Mouse (Mus musculus): Measurements from ENCODE around the gene Mtrf1.
"Not testable (repeated sequence)": the region's sequence is repeated elsewhere in the genome, so short reads cannot be mapped to it uniquely, and the experiment has no call there.

The Mtrf1 gene

DNA sequence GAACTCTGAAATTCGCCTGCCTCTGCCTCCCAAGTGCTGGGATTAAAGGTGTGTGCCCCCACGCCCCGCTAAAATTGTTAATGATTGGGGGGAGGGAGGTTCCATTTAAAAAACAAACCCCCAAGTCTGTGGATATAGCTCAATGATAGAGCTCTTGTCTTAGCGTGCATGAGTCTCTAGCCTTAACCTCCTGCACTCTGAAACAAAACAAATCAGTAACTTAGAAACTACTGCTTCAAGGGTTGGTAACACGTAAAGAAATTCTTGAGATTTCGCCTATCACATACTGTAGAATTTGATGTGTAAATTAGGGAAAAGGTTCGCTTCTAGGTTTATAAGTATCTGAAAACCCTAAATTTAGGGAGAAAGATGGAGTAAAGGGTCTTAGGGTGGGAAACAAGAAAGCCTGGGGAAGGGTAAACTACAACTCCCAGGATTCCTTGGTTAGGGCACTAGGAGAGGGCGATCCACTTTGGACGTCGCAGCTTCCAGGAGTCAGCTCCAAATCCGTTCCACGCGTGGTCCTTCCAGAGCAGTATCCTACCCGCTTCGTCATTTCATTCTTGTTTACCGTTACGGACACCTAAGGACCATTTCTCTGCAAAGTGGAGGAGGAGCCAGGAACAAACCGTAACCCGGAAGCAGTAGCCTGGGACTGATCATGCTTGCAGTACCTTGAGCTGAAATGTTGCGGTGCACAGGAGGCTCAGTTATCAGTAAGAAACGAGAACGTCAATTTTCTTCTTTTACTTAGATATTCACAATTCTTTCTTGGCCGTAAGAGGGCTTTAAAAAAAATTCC, at the start of gene Mtrf1:
Mtrf1 (plus strand) TSS at position 452 of the 802 bp plus-strand sequence.
- DNase-seq (ENCODE audit: low read depth, low spot score), result peak; percentile 63

DNA sequence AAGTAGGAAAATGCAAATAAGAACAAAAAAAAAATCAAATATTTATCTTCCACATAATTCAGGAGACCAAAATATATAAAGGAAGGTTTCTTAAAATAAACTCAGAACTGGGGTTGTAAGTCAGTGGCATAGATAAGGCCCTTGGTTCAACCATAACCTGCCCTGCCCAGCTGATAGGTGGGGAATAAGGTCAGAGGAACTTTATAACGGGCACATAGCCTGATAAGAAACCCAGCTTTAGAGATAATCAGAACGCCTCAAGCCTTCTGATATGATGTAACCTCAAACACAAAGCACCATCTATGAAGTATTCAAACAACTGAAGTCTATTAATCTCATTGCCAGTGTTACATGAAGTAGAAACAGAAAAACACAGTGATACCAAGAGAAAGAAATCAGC, 39.5 kb upstream of the Mtrf1 start:
- DNase-seq (ENCODE audit: low read depth, low spot score), result no peak

DNA sequence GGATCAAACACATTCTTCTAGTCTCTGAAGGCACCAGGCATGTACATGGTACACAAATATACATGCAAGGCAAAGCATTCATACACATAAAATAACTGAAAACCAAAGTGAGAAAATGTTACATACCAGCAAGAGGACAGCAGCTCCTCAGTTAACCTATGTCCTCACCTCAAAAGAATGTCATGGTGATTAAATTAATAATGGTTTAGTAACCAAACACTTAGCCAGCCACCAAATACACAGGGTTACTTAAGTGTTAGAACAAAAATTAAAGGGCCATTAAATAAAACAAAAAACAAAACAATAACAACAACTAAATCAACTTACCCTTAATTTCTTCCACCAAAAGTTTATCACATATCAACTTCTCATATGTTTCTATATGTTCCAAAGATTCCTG, 20.5 kb upstream of the Mtrf1 start:
- DNase-seq (ENCODE audit: low read depth, low spot score), result no peak

DNA sequence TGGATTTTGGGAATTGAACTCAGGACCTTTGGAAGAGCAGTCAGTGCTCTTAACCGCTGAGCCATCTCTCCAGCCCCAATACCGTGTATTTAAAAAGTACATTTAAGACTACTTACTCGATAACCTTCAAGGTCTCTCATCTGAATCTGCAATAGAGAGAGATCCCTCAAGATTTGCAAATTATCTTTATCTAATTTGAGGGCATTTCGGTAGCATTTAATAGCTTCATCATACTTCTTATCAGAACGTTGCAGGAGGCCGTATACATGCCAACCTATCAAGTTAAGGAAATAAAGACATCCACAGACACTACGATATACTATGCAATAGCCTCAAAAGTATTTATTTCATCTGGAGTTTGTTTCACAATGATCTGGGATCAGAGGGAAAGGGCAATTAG, 14.5 kb upstream of the Mtrf1 start:
- DNase-seq (ENCODE audit: low read depth, low spot score), result no peak

DNA sequence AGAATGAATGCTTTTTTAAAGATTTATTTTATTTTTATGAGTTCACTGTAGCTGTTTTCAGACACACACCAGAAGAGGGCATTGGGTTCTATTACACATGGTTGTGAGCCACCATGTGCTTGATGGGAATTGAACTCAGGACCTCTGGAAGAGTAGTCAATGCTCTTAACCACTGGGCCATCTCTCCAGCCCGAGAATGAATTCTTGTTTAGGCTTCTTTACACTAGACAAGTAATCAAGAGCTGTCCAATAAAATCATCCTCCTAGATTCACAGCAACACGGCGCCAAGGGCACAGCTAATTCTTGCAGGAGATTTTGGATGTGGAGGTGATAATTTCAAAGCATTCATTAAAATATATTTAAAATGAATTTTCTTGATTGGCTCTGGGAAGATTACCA, 9.3 kb upstream of the Mtrf1 start:
- no peak for DNase-seq (ENCODE audit: low read depth, low spot score)

DNA sequence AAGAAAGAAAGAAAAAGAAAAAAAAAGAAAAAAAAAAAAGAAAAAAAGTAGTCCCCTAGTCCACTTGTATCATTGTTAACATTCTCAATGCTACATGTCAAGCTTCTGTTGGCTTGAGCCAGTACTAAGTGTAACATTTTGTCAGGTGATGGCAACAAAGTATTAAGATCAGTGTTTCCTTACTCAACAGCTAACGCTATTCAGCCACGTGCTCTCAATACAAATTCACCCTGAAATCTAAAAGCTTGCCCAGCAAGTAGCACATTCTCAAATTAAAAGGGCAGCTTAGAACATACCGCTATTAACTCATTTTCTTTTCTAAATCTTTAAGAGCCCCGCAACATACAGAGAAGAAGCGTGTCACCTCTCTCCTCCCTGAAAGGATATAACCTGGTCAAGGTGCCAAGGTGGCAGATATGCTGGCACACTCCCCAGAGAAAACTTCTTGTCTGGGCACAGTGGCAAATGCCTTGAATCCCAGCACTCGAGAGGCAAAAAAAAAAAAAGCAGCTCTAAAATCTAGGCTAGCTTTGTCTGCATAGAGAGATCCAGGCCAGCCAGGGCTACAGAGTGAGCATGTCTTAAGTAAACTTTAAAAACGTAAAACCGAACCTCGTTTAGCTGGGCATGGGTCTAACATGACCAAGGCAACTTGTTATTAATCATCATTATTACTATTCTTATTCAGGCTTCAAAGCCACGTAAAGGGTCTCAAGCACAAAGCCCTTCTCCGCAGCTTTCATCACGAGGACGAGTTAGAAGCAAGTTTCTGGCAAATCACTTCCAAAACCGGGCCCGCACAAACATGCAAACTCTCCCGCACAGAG, 7.9 kb upstream of the Mtrf1 start:
- DNase-seq (ENCODE audit: low read depth, low spot score), result no peak

DNA sequence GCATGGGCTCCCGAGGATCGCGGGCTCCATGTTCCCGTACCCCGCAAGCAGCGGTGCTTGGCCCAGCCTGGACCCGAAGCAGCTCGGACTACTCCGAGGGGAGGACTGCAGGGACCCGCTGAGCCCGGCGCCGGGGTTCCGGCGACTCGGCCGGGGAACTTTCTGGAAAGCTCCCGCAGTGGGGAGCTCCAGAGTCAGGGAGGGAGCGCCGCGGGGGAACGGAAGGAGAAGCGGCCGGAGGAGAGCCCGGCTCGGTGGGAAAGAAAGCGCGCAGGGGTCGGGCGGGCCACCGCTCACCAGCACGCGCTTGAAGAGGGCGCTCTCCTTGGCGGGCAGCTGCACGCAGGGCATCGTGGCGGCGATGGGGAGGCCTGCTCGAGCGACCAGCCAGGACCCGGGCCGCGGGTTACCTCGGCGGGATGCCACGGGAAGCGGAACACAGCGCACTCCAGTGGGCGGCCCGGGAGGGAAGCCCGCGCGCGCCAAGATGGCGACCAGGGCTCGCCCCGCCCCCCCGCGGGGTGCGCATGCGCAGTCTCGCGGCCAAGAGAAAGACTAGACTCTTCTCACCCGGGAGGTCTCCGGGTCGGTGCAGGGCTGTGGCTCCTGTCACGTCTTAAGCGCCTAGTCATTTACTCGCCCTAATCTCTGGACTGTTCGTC, 7.2 kb upstream of the Mtrf1 start, which contains the start of gene Naa16:
Naa16 (minus strand) TSS at position 514 of the 662 bp plus-strand sequence.
- DNase-seq (ENCODE audit: low read depth, low spot score), result peak; percentile 93

DNA sequence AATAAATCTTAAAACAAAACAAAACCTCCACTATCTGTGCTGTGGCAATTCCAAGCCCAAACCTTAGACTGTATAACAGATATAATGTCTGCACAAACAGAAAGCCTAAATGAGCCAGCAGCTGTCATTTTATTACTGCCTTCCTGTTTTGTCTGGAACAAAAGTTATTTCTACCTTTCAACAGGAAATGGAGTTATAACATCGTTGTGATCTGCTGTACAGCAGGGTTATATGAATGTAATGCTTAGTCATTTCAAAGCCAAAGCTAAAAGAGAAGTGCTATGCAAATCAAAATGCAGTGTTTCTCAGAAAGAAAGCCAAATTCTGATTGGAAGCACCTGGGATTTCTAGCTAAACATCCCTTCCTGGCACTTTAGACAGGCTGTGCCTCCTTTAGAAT, 4.3 kb upstream of the Mtrf1 start:
- no peak for DNase-seq (ENCODE audit: low read depth, low spot score)

DNA sequence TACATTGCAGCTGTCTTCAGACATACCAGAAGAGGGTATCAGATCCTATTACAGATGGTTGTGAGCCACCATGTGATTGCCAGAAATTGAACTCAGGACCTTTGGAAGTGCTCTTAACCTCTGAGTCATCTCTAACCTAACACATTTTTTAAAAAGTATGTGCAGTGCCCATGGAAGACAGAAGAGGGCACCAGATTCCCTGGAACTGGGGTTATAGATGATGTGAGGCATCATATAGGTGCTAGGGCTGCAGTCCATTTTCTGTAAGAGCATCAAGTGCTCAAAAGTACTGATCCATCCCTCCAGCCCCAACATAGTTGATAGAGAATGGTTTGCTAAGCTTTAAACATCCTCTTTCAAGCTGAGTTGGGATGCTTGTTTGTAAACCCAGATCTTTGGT, 3.0 kb upstream of the Mtrf1 start:
- DNase-seq (ENCODE audit: low read depth, low spot score), result peak; percentile 47

DNA sequence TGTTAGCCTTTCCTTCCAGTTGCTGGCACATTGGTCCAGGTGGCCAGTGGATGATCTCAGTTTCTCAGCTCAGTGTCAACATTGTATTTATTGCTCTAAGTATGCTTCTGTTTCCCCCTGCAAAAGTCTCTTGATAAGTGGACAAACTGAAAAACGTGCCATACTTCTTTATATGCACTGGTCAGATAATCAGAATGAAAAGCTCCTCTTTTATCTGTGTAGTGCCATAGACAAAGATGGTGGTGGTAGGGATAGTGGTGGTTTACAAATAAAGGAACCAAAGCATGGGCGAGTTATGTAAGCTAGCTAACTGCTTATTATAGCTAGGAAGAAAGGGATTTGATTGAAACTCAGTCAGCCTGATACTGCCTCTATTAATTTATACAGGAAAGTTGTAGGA, 10.1 kb downstream of the Mtrf1 start:
- no peak for DNase-seq (ENCODE audit: low read depth, low spot score)

DNA sequence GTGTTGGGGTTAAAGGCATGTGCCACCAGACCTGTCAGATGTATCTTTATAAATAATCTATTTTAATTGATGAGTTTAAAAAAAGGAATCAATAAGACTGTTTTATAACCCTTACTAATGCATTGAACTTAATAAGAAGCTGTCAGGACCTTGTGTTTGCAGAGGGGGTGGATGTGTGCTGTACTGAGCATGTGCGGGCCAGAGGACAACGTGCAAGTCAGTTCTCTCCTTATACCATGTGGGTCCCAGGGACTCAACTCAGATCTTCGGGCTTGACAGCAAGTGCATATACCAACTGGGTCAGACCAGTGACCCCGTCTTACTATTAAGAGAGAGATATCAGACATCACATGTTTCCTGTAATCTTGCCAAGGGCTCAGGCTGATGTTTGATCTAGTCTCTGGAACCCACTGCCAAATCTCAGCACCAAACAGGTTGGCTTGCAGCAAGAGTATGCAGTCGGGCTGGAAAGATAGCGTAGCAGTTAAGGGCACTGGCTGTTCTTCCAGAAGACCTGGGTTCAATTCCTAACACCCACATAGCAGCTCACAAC, 11.8 kb downstream of the Mtrf1 start:
- DNase-seq (ENCODE audit: low read depth, low spot score), result no peak

DNA sequence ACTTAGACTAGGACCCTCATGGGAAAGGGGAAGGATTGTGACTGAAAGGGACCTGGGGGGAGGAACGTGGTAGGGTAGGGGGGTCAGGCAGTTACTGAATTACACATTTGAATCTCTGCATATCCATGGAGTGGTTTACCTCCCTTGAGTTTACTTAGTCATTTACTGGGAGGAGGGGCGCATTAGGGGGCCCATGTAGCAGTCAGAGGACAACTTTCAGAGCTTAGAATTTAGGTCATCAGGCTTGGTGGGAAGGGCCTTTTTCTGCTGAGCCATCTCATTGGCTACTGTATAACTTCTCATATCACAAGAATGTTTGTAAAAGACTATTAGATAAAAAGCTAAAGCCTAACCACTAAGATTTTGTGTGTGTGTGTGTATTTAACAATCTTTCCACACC, 13.1 kb downstream of the Mtrf1 start:
- no peak for DNase-seq (ENCODE audit: low read depth, low spot score)

DNA sequence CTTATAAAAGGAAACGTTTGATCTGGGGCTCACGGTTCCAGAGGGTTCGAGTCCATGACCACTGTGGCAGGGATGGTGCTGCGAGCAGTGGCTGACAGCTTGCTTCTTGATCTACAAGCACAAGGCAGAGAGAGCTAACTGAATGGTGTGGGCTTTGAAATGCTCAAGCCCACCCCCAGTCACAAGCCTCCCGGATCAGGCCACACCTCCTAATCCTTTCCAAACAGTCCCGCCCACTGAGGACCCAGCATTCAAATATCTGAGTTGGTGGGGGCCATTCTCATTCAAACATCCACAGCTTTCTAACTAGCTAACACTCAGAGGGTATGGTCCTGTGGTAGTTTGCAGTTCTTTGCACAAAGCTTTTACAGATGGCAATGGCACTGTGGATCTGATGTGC, 15.5 kb downstream of the Mtrf1 start:
- no peak for DNase-seq (ENCODE audit: low read depth, low spot score)

DNA sequence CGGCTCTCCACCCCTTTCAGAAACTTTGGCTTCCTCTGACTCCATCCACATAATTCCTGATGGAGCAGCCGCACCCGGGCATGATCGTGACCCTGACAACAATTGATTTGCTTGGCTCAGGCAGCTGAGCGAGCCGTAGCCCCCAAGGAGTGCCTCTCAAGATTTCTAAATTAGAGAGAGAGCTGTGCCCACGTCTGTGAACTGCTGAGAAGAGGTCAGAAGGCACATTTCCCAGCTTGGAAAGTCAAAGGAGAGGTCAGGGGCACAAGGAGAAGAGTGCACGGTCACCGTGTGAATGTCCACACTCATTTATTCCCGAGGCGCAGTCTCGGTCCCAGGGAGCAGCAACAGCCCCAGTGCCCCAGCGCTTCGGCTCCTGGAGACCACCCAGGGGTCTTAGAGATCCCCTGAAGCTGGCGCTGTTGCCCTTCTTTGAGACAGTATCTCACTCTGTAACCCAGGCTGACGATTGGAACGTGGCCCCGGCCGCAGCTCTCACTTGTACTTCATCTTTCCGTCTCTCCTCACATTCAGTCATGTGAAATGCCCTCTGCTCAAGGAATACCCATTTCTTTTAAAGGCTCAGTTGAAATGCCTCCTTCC, 22.6 kb downstream of the Mtrf1 start:
- no peak for DNase-seq (ENCODE audit: low read depth, low spot score)

DNA sequence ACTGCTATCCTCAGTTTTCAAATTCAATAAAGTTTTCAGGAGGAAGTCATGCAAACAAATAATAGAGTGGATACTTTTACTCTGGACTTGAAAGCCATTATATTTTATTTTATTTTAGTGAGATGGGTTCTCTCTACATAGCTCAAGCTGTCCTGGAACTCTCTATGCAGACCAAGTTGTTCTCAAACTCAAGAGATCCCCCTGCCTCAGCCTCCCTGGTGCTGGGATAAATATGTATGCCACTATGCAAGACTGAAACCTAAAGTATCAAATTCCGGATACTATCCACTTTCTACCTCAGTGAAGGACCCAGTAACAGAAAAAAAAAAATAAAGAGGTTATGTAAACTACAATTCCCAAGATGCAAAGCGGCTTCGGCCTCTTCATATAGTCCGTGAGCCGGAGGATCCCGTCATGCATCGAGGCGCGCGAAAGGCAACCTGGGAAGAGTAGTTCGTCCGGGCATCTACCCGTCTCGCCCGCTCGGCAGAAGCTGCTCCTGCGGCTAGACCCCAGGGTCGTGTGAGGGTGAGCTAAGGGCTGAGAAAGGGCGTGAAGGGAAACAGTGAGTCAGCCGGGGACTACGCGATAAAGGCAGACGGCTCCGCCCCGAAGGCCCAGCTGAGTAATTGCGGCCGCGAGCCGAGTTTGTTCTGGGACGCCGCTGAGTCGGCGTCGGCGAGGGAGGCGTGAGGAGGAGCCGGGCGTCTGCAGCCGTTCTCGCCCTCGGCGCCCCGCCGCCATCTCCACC, 28.6 kb downstream of the Mtrf1 start, which contains the start of gene Kbtbd7:
Kbtbd7 (plus strand) TSS at position 533 of the 751 bp plus-strand sequence.
- DNase-seq (ENCODE audit: low read depth, low spot score), result peak; percentile 94

DNA sequence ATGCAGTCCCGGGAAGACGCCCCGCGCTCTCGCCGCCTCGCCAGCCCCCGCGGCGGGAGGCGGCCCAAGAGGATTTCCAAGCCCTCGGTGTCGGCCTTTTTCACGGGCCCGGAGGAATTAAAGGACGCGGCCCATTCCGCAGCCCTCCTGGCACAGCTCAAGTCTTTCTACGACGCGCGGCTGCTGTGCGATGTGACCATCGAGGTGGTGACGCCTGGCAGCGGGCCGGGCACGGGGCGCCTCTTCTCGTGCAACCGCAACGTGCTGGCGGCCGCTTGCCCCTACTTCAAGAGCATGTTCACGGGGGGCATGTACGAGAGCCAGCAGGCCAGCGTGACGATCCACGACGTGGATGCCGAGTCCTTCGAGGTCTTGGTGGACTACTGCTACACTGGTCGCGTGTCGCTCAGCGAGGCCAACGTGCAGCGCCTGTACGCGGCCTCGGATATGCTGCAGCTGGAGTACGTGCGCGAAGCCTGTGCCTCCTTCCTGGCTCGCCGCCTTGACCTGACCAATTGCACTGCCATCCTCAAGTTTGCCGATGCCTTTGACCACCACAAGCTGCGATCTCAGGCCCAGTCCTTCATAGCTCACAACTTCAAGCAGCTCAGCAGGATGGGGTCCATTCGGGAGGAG, 29.3 kb downstream of the Mtrf1 start:
- not testable (repeated sequence) for DNase-seq (ENCODE audit: low read depth, low spot score)

DNA sequence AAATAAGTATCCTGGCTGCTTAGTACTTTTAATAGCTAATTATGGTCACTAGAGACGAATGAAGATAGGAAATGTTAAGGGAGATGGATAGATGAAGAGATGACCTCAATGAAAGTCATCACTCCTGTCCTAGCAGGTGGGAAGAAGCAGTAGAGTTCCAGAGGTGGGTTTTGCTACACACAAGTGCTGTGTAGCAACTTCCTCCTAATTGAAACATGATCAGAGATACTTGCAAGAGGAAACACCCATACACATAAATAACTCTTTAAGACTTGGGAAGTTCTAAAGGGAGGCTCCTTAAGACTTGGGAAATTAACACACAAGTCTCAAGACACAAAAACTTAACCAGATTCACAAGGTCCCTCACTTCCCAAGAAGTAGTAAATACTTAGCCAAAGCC, 36.5 kb downstream of the Mtrf1 start:
- DNase-seq (ENCODE audit: low read depth, low spot score), result no peak

DNA sequence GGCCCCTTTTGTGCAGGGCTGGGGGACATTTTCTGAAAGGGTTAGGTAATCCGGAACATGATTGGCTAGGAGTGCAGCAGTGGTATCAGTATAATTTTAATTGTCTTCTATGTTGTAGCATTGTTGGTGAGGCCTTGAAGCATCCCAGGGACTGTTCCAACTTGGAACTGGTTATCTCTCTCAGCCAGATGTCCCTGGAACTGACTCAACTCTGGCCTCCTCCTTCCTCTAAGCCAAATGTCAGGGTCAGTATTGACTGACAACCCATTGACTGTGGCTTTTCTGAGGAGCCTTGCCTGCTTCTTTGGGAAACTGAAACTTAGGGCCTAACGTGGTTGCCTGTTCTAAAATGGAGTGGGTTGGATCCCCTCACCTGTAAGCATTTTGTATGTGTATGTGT, 43.1 kb downstream of the Mtrf1 start:
- no peak for DNase-seq (ENCODE audit: low read depth, low spot score)

DNA sequence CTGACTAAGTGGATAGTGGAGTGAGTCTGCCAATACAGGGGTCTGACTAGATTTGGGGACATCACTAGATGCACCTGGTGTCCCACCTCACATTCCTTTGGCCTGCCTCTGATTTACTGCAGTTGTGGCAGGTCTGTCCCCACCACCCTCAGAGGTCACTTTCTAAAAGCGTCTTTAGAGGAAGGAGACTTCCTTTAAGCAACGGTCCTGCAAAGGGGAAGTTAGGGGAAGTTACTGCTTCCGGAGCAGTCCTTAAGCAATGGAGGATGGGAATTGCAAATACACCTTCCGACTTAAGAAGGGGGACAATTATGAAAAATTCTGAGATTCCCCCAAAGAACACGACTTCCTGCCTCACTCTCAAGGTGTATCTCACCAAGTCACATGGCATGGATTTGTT, 43.9 kb downstream of the Mtrf1 start:
- DNase-seq (ENCODE audit: low read depth, low spot score), result no peak

DNA sequence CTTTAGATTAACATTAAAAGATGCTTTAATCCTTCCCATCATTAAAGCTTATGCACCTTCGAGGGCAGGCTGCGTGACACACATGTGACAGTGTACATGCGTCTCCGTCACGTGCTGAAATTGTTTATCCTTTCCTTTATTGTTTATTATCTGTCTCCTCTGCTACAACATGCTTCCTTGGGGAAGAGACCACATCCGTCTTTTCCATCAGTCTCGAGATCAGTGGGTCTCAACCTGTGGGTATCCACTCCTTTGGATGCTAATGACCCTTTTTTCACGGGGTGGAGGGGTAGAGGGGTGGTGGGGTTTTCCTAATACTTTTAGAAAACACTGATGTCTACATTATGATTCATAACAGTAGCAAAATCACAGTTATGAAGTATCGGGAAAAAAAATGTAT, 47.0 kb downstream of the Mtrf1 start:
- DNase-seq (ENCODE audit: low read depth, low spot score), result no peak

Data from ZHBTc4 (cell line).